Mouse (Mus musculus) ES-E14 (cell line): ENCODE results near the gene Chrne. TPM values are rescaled to one million over a fixed set of nuclear protein-coding genes. Genes with fewer than 3 reads are reported as not detected.

Experiments
- DNase-seq: peaks from one replicate; pipeline ENCODE4 v3.0.0-alpha.2; 2013; ENCODE audit warnings: low read depth, low spot score
- H3K27ac ChIP-seq: 2 replicates; pipeline ENCODE4 v1.5.1; 2012; ENCODE audit warnings: low read depth, mild to moderate bottlenecking, low read length, moderate library complexity, mixed read lengths; ENCODE audit not compliant: poor library complexity, insufficient read depth, severe bottlenecking
- H3K36me3 ChIP-seq: 2 replicates; pipeline ENCODE4 v1.6.1; 2012; ENCODE audit warnings: mild to moderate bottlenecking, low read length, moderate library complexity, mixed read lengths; ENCODE audit not compliant: control insufficient read depth, poor library complexity, insufficient read depth, severe bottlenecking
- H3K4me1 ChIP-seq, 2 experiments: fragments of 150-350 bp in 1 of 2; sonication (generic) in 1 of 2; 2 replicates each; pipeline ENCODE4 v1.6.1; 2012; ENCODE audit warnings: low read length in 2 of 2, mild to moderate bottlenecking in 1 of 2, mixed read lengths in 1 of 2; ENCODE audit not compliant: control insufficient read depth in 2 of 2, insufficient read depth in 2 of 2, poor library complexity in 1 of 2
- H3K4me3 ChIP-seq, 2 experiments: fragments of 150-350 bp in 1 of 2; sonication (generic) in 1 of 2; 2 replicates each; pipeline ENCODE4 v1.5.1; 2012; ENCODE audit warnings: low read length in 2 of 2, low read depth in 1 of 2, mild to moderate bottlenecking in 1 of 2, mixed read lengths in 1 of 2; ENCODE audit not compliant: insufficient read depth in 1 of 2, poor library complexity in 1 of 2, severe bottlenecking in 1 of 2
- H3K9ac ChIP-seq: 2 replicates; pipeline ENCODE4 v1.6.1; 2012; ENCODE audit warnings: low read depth, mild to moderate bottlenecking, low read length, mixed read lengths; ENCODE audit not compliant: poor library complexity, insufficient read depth, severe bottlenecking
- H3K9me3 ChIP-seq: fragments of 150-350 bp; sonication (generic); 2 replicates; pipeline ENCODE4 v1.6.1; 2012; ENCODE audit warnings: low read depth, mild to moderate bottlenecking, low read length; ENCODE audit not compliant: control insufficient read depth, insufficient read depth
- CHD2 ChIP-seq: IDR thresholded peaks from 2 replicates; pipeline ENCODE4 v1.6.1; 2014; ENCODE audit warnings: mild to moderate bottlenecking, low read depth, low read length, inconsistent platforms
- HCFC1 ChIP-seq: IDR thresholded peaks from 2 replicates; pipeline ENCODE4 v1.6.1; 2012; ENCODE audit warnings: low read length, inconsistent platforms, borderline replicate concordance; ENCODE audit not compliant: insufficient read depth
- MAFK ChIP-seq: IDR thresholded peaks from 2 replicates; pipeline ENCODE4 v1.6.1; 2014; ENCODE audit warnings: mild to moderate bottlenecking, low read depth, low read length, inconsistent platforms; ENCODE audit not compliant: insufficient read depth
- ZC3H11A ChIP-seq: IDR thresholded peaks from 2 replicates; pipeline ENCODE4 v1.6.1; 2012; ENCODE audit warnings: low read depth, mild to moderate bottlenecking, inconsistent platforms, low read length, borderline replicate concordance
- ZNF384 ChIP-seq: IDR thresholded peaks from 2 replicates; pipeline ENCODE4 v1.6.1; 2012; ENCODE audit warnings: low read depth, low read length, inconsistent platforms
- in situ Hi-C, 2 experiments: fragments of 600-800 bp; cut with MboI; formaldehyde crosslinking; loops; one replicate each; pipeline ENCODE4 v1.15.1; 2025; ENCODE audit warnings: low sequenced_read_pairs in 2 of 2, inconsistent platforms in 1 of 2; ENCODE audit not compliant: unreplicated experiment in 2 of 2
- total RNA-seq: library from RNA; depleted of rRNA; stranded (reverse); fragments of 300-350 nt; gene quantifications from 2 replicates; pipeline ENCODE4 v1.2.3, GENCODE M21; 2012

Gene Chrne
- total RNA-seq, 1 experiment, result not detected

DNA sequence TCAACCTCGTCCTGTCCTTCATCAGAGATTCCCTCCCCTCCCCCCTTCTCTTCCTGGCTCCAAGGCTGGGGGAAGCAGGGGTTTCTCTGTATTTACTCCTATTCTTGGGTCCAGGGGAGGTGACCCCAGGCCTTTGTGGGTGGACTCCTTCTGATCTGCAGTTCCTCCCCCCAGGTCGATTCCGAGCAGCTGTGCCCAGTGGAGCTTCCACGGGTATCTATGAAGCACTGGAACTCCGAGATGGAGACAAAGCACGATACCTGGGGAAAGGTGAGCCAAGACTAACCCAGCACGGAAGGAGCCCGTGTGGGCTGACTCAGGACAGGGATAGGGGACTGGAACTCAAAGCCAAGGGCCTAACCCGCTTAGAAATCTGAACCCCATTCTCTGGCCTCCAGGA, 39.0 kb upstream of the Chrne start:
- H3K36me3 ChIP-seq, result peaks cover 16% of the 10 kb centered on the region
- no peak for DNase-seq
- no peak overlapping the region for H3K27ac ChIP-seq
- H3K4me3 ChIP-seq, result no peak overlapping the region
- H3K9me3 ChIP-seq, result no peaks in the 10 kb centered on the region
- TF ChIP-seq ZC3H11A (no peak), HCFC1 (no peak), ZNF384 (no peak), CHD2 (no peak), MAFK (no peak)
- in situ Hi-C loops, result no loop called here
- H3K4me1 ChIP-seq, result peaks cover 8 to 25% of the 10 kb centered on the region in 2 experiments; a peak in 3 of 4 replicates
- H3K9ac ChIP-seq, result no peak overlapping the region; the same call in 1 of the 2 replicates

DNA sequence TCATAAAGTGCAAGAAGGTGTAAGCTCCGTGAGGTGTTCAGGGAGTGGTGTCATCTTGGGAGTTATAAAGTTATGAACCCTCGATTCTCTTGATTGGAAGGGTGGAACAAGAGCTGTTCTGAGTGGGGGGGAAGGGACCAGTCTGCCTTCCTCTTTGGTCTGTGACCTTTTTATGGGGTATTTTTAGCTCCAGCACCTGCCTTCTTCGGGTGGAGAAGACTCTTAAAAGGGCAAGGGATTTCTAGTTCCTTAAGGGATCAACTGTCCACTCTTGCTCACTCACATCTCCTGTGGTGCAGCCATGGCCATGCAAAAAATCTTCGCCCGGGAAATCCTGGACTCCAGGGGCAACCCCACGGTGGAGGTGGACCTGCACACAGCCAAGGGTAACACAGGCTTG, 38.6 kb upstream of the Chrne start:
- Histone ChIP-seq H3K4me1 (peaks cover 8 to 25% of the 10 kb centered on the region in 2 experiments; a peak in 3 of 4 replicates), H3K4me3 (no peak overlapping the region), H3K9ac (no peak overlapping the region), H3K9me3 (no peaks in the 10 kb centered on the region), H3K27ac (no peak overlapping the region), H3K36me3 (peaks cover 16% of the 10 kb centered on the region)
- DNase-seq, result no peak
- in situ Hi-C loops, result no loop called here
- TF ChIP-seq HCFC1 (no peak), ZNF384 (no peak), ZC3H11A (no peak), MAFK (no peak), CHD2 (no peak)

DNA sequence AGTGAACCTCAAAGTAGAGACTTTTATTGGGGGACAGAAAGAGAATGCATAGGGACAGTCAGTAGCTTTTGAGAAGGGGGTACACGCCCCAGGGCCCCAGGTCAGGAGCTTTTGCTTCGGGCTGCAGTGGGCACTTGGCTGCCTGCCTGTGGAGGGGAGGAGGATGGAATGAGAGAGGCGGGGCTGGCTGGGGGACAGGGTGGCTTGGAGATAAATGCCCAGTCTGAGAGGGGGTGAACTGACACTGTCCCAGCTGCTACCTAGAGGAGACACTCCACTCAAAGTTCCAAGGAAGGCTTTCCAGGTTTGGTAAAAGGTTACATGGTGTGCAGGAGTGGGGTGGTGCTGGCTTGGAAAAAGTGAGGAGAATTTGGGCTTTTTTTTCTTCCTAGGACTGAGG, 37.9 kb upstream of the Chrne start, which contains the start of gene Eno3:
Gene Eno3 (plus strand): TSS at position 239 of the 400 bp plus-strand sequence.
- TF ChIP-seq MAFK (no peak), ZNF384 (no peak), CHD2 (no peak), HCFC1 (no peak), ZC3H11A (no peak)
- Histone ChIP-seq H3K36me3 (peaks cover 19% of the 10 kb centered on the region), H3K9me3 (no peaks in the 10 kb centered on the region), H3K27ac (peak within 1 kb of the TSS; percentile 83; the same call in 1 of the 2 replicates), H3K9ac (peak within 1 kb of the TSS; percentile 87), H3K4me1 (peaks cover 8 to 25% of the 10 kb centered on the region in 2 experiments; a peak in 3 of 4 replicates), H3K4me3 (peak within 1 kb of the TSS; percentile 89 to 98)
- no peak for DNase-seq
- in situ Hi-C loops, result no loop called here

DNA sequence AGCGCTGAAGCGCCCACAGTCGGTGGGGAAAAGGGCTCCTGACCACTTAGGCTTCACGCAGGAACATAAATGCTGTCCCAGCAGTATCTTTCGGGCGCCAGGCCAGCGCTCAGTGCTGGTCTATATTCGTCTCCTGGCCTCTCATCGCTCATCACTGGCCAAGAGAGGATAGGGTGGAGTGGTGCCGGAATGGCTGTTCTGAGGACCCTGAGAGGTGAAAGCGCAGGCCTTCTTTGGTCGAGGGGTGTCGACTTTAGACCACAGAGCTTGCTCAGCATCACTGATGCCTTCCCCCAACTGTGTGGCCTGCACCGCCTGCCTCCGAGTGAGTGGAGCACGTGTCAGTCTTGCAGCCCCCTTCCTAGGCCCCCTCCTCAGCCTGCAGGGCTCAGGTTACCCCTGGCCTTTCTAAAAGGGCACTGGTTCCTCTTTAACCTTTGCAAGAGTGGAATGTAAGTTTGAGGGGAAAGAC, 37.5 kb upstream of the Chrne start:
- Histone ChIP-seq H3K9ac (peak overlapping the region; percentile 87), H3K36me3 (peaks cover 23% of the 10 kb centered on the region), H3K9me3 (no peaks in the 10 kb centered on the region), H3K4me3 (peak overlapping the region; percentile 89 to 98), H3K4me1 (peaks cover 8 to 25% of the 10 kb centered on the region in 2 experiments; a peak in 3 of 4 replicates), H3K27ac (peak overlapping the region; percentile 83; the same call in 1 of the 2 replicates)
- TF ChIP-seq CHD2 (no peak), MAFK (no peak), ZNF384 (no peak), HCFC1 (no peak), ZC3H11A (no peak)
- no peak for DNase-seq
- in situ Hi-C loops, result no loop called here
